Mouse (Mus musculus): ENCODE measurements around the gene Nup93.

DNA sequence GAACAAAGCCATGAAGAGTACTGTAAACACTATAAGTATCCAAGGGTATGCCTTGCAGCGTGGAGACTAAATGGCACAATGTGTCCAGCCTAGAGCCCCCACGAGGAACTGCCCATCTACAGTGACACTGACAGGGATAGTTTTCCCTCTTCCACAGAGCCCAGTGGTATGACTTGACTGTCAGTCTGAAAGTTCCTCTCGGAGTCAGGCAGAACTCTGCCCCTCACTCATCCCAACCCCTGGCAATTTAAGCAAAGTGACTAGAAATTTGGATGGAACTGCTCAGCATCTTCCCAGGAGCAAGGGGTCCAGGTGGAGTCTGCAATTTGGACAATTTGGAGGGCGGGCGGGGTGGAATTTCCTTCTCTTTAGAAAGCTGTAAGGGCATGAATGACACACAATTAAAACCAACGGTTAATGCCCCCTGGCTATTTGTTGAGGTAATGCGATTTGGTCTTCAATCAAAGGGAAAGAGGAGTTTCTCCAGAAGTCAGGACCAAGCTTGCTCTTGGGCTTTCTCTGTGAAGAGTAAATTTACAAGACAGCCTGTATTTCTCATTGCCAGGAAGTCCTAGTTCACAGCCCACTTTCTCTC lies 39.6 kb upstream of the Nup93 start:
- TF ChIP-seq CTCF (IDR thresholded peaks at IDR 0.05; ENCODE audit: low read depth): peak; percentile 53
- TF ChIP-seq EP300 (IDR thresholded peaks at IDR 0.05; ENCODE audit: low read depth): no peak
